Mouse (Mus musculus): ENCODE measurements around the gene Plcl1.

Gene Plcl1

GRCm38 (mm10) chr1:55618617-55619286, 213.0 kb downstream of the Plcl1 start:
- no peak for DNase-seq

GRCm38 (mm10) chr1:55631496-55631895, 225.8 kb downstream of the Plcl1 start:
- DNase-seq, result no peak

- no peak for DNase-seq
Measured at GRCm38 (mm10) chr1:55632024-55632423, 226.3 kb downstream of the Plcl1 start.

- DNase-seq, result no peak
Measured at GRCm38 (mm10) chr1:55633326-55633725, 227.6 kb downstream of the Plcl1 start.

- DNase-seq, result no peak
Measured at GRCm38 (mm10) chr1:55659518-55660210, 253.9 kb downstream of the Plcl1 start.

- no peak for DNase-seq
Measured at GRCm38 (mm10) chr1:55661381-55661780, 255.7 kb downstream of the Plcl1 start.

GRCm38 (mm10) chr1:55665137-55665827, 259.6 kb downstream of the Plcl1 start:
- DNase-seq, result no peak

GRCm38 (mm10) chr1:55665828-55666673, 260.3 kb downstream of the Plcl1 start:
- no peak for DNase-seq

GRCm38 (mm10) chr1:55666798-55667197, 261.1 kb downstream of the Plcl1 start:
- DNase-seq, result no peak

- no peak for DNase-seq
Measured at GRCm38 (mm10) chr1:55668622-55669237, 263.0 kb downstream of the Plcl1 start.

- no peak for DNase-seq
Measured at GRCm38 (mm10) chr1:55682676-55683075, 277.0 kb downstream of the Plcl1 start.

GRCm38 (mm10) chr1:55686261-55686660, 280.5 kb downstream of the Plcl1 start:
- DNase-seq, result no peak

GRCm38 (mm10) chr1:55693636-55694220, 288.0 kb downstream of the Plcl1 start:
- no peak for DNase-seq

- DNase-seq, result no peak
Measured at GRCm38 (mm10) chr1:55696206-55696605, 290.5 kb downstream of the Plcl1 start.

- DNase-seq, result no peak
Measured at GRCm38 (mm10) chr1:55699393-55699970, 293.8 kb downstream of the Plcl1 start.

- DNase-seq, result no peak
Measured at GRCm38 (mm10) chr1:55700016-55700415, 294.3 kb downstream of the Plcl1 start.

GRCm38 (mm10) chr1:55700726-55701125, 295.0 kb downstream of the Plcl1 start:
- no peak for DNase-seq

- no peak for DNase-seq
Measured at GRCm38 (mm10) chr1:55701601-55702000, 295.9 kb downstream of the Plcl1 start.

GRCm38 (mm10) chr1:55702106-55702505, 296.4 kb downstream of the Plcl1 start:
- DNase-seq, result no peak

GRCm38 (mm10) chr1:55704707-55705106, 299.0 kb downstream of the Plcl1 start:
- DNase-seq, result no peak

- DNase-seq, result no peak
Measured at GRCm38 (mm10) chr1:55705173-55705572, 299.5 kb downstream of the Plcl1 start.

GRCm38 (mm10) chr1:55705756-55706155, 300.0 kb downstream of the Plcl1 start:
- DNase-seq, result no peak
